Mouse (Mus musculus) urinary bladder, postnatal 14 days (tissue): ENCODE data around the gene Cryz.
A peak's percentile ranks its signal among the peaks of the same experiment; 100 is the strongest.

Experiments
- DNase-seq: peaks from one replicate; pipeline ENCODE4 v3.0.0; 2021; ENCODE audit warnings: low spot score

The Cryz gene

DNA sequence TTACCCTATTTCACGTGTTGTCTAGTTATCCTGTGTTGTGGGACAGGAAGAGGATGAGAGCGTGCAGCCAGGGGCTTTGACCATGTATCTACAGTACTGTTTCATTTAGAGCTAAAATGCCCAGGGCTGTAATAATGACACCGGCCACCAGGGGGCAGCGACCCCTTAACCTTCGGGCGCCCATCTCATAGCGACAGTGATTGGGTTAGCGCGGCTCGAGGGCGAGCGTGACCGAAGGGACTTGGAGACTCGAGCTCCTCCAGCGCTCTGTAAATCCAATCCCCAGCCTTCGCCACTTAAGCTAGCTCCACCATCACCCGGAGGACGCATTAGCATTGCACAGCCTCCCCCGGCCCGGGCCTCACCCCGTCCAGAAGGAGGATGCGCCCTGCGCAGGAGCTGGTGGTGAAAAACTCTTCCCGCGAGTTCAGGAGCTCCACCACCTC, at the start of gene Cryz:
TSS of gene Cryz (plus strand) at position 224 of the 446 bp plus-strand sequence.
- DNase-seq = peak; percentile 90

DNA sequence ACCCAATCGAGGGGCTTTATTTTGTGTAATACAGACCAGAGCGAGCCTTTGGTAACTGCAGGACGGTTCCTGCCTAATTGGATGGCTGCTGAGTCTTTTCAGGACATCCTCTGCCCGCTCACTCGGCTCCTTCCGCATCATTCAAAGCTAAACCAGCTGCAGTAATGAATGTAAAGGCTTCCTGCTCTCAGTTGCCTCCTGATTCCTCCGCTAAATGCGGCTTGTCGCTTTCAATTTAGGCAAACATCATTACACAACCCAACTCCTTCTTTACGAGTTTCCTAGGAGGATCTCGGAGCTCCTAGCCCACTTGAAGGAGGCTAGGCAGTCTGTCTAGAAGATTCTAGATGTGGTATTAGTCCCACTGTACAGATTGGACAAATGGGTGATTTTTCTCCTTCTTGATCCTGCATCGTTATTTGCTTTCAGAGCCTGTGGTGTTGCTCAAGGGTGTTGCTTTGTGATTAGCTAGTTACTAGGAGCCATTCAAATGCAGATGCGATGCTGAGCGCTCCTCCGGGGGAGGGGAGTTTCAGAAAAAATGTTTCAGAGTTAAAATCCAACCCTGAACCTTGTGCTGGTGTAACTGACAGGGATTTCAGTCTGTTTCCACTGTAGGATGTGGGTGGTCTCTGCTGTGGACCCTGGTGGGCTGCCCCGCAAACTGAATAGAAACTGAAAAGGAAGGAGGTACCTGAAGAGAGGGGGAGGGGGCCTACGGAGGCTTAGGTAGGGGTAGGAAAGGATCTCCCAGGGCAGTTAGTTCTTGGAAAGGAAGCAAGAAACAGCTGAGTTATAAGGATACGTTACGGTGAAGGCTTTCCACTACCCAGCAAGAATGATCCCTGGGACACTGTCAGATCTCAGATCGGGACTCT, 48.7 kb upstream of the Cryz start:
- no peak for DNase-seq

DNA sequence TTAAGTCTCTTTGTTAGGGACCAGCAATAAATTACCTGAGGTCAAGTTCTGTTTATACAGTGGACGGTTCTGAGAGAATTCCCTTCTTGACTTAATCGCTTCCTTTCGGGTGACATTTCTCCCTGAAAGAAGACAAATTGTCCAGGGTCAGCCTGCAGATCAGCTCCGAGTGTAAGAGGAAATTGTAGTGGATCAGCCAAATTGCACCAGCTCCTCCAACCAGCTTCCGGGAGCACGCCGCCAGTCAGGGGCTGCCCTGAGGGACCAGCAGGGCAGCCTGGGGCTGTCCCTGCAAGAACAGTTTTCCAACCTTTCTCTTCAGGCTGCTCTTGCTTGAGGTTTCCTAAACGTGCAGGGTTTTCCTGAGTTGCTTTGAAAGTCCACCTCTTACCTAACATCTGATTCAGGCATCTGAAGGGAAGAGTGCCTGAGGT, 47.6 kb upstream of the Cryz start:
- no peak for DNase-seq

DNA sequence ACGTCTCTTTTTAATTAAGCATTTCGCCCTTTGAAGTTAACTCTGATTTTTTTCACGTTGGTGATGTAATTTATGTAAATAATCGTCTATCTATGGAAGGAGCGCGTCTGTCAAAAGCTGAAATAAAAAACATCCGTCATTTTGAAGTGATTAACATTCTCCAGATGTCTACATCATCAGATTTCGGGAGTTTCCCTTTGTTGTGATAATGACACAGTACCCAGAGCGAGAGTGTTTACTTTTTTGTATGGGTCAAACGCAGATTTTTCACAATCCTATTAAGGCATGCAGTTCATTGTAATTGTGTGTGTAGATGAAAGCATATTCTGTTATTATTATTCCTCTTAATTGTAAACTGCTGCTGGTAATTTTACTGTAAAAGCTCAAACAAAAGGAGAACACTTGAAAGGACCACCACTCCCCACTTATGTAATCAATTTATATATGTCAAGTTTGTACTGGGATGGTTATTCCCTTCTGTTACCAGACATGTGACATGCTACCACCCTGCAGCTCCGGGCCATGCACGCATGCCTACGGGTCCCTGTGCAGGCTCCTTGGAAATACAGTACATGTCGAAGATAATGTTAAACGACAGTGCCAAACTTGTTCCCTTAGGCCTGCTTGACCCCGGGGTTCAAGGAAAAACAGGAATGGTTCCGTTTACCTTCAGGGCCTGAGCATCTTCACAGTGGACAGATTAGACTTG, 46.0 kb upstream of the Cryz start:
- DNase-seq = no peak

DNA sequence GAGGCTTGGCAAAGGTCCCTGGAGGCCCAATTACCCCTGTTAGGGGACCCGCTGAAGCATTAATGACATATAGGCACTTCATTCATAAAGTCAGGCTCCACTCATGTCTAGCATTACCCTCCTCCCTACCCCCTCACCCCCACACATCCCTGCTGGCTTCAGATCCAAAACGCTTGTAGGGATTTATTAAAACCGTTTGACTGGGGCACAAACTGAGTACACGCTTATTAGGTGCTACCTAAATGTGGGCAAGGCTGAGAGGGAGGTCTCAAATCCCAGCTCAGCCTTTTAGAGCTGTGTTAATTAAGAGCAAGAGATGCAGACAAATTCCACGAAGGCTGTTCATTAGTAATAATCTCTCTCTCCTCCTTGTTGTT, 45.5 kb upstream of the Cryz start:
- no peak for DNase-seq

DNA sequence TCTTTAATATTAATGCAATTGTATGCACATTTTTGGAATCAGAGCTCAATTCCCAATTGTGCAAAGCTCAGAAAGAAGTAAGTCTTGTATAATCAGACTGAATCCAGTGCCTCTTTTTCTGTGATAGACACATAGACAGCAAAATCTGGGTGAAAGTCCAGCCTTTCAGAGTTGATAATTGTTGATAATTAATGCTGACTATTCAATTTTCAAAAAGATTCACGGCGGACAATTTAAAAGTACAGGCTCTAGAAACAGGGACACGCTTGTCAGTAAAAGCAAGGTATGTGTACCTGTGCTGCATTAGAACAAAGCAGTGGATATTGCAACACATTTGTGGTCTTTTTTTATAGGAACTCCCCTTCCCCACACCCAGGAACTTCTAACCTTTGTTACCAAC, 34.3 kb upstream of the Cryz start:
- DNase-seq = no peak

DNA sequence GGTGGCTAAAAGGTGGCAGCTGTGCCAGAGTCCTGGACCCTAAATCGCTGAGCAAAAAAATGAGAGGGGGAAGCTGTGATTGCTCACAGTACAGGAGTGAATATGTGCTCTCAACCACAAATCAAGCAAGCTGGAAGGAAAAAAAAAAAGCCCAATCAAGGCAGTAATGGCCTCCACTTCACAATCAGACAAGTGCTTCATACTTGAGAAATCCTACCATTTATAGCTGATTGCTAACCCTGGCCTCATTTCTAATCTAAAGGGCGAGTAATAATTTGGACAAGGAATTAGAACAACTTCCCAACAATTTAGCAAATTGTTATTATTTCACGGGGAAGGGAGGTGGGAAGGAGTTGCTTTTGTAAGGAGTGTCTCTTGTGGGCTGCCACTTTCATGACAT, 31.1 kb upstream of the Cryz start:
- no peak for DNase-seq

DNA sequence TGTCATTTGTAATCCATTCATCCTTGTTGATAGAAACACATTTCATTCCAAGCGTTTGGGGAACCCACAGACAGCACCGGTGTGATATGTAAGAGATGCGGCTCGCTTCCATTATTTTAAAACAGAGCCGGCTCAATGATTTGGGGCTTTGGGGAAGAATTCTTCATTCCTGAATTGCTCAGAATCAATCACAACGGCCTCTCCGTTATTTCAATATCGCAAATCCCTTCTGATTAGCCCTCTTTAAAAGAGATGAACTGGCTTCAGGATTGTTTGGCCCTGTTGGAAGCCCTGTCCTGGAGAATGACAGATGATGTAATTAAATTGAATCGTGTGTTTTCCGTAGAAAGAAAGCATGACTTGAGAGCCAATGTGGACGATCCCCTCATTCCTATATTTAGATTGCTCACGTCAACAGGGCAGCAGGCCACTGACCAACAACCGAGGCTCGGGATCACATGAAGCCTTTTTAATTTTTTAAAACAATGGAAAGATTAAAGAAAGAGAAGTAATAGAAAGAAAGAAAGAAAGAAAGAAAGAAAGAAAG, 26.4 kb upstream of the Cryz start:
- DNase-seq = no peak

DNA sequence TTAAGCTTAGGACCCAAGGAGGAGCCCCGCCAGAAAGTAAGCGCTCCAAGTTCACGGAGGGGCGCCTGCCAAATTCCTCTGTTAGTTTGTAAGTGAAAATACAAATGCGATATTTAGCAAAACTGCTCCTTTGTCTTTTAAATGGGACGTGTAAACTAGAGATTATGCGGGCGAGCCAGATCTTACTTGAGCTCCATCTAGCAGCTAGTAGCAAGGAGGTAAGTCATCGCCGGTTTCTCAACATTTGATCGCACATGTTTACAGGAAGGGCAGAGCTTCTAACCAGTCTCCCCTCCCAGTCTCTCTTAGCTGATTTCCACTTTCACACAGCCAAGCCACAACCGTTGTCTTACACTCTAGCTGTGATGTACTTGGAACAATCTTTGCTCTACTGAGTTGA, 25.7 kb upstream of the Cryz start:
- DNase-seq = no peak

DNA sequence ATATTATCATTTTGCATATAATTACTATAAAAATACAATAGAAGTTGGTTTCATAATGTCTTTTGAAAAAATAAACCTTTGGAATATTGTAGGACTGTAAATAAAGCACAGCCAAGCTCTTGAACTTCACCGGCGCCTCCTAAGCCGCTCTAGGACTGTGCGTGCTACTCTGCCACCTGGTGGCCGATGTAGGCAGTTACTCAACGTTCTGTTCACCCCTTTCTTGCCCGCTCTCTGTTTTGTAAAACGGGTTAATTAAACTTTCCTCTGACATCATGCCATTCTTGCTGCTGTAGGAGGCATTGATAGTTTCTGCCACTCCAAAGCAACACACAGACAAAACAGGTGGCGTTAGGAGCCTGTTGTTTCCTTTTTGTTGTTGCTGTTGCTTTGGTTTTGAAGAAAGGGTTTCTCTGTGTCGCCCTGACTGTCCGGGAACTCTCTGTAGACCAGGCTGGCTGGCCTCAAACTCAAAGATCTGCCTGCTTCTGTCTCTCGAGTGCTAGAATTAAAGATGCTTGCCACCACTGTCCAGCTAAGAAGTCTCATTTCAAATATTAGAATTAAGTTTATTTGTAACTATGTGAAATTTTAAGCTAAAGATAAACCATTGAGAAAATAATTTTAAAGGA, 24.1 kb upstream of the Cryz start:
- DNase-seq = peak; percentile 63

DNA sequence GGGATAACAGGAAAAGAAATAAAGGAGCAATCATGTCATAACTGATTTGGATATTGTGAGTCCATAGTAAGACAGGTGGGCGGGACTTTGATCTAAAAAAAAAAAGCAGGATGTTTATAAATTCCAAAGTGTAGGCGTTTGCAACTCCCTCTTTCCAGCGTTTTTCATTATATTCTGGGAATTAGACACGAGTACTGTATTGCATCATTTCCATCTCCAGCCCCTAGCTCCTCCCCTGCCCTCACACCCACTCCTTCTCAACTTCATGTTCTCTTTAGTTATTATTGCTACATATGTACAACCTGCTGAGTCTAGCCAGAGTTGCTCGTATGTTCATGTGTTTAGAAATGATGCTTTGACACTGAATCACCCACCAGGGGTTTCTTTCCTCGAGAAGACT, 22.8 kb upstream of the Cryz start:
- DNase-seq = no peak

DNA sequence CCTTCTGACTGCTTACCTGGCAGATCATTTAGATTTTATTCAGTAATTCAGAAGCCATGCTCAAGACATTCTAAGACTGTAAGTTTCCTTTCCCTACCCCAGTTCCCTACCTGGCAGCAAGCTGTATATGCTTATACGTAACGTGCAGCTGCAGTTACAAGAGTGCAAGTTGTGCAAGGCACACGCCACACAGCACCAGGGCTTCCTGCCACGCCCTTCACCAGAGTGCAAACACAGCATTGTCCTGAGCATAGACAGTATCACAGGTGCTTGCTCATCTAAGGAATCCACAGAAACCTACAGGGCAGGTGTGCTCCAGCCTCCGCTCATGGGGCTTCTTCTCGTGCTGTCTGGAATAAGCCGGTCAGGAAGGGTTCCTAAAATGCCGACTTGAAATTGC, 18.6 kb upstream of the Cryz start:
- no peak for DNase-seq

DNA sequence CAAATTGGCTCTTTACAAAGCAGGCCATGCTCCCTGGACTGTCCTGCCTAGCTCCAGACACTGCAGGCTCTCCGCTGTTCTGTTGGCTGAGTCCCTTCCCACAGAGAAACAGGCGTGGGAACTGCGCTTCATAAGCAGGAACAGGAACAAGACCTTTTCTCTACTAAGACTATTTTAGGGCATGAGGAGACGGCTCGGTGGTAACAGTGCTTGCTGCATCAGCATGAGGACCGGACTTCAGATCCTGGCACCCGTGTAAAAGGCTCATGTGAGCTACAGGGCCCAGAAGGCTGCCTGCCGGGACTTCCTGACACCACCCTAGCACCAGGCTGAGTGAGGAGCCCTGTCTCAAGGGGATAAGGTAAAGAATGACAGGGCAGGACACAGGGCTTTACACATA, 12.2 kb upstream of the Cryz start:
- no peak for DNase-seq

DNA sequence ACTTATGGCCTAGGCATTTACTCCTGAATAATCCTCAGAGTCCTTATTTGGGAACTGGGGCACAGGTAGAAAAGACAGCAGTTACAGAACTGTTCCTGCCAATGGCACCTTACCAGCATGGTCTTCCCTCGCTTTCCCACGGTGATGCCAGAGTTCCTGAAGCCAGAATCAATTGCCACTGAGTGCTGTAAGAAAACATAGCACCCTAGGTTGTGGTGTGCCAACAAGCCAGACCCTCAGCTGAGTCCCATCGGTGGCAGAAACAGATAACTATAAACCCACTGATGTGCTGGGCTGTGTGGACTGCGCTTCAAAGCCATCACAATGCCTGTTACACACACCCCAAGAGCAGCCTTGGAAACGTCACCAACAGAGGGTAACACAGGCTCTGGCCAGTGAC, 5.5 kb upstream of the Cryz start:
- no peak for DNase-seq

DNA sequence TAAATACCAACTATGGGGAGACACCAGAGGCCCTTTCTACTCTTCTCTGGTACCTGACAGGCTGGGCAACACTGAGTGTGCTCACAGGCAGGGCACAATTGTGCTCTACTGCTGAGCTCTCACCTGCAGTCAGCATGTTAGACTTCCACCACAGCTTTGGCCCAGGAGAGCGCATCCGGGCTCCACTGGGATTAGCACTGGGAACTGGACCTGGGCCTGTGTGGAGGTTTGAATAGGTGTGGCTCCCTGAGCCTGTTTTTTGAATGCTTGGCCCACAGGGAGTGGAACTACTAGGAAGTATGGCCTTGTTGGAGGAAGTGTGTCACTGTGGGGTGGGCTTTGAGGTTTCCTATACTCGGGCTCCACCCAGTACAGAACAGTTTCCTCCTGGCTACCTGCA, 4.9 kb upstream of the Cryz start:
- DNase-seq = no peak

DNA sequence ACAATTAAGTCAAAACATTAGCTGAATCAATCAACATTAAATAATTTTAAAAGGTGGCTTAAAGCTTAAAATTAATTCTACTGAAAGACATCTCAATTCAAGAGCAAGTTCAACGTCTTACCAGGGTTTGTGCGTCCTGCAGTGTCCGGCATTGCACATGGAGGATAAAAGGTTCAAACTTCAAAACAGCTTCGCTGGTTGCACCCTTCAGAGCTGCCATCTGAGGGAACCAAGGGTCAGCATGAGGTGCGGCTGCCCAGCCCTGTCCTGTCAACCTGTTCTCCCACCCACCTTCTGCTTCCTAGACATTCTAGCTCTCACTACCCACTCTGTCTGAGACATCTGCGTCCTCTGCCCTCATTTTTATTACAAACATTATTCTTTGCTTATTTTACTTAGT, 2.9 kb upstream of the Cryz start:
- DNase-seq = no peak

DNA sequence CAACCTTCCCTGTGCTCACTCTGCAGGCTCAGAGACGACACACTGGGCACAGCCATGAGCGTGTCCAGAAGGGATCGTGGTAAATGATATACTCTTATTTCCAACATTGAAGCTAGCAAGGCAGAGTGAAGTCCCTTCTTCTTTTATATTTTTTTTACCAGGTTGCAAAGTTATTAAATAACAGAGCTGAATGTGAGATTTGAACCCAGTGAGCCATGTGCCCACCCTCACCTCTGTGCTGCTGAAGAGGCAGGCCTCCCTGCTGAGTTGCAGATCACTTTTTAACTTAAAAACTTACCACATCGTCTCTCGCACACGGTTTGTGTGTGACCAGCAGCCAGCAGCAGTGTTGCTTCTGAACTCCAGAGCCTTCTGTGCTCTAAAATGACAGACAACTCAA, 2.4 kb upstream of the Cryz start:
- DNase-seq = no peak

DNA sequence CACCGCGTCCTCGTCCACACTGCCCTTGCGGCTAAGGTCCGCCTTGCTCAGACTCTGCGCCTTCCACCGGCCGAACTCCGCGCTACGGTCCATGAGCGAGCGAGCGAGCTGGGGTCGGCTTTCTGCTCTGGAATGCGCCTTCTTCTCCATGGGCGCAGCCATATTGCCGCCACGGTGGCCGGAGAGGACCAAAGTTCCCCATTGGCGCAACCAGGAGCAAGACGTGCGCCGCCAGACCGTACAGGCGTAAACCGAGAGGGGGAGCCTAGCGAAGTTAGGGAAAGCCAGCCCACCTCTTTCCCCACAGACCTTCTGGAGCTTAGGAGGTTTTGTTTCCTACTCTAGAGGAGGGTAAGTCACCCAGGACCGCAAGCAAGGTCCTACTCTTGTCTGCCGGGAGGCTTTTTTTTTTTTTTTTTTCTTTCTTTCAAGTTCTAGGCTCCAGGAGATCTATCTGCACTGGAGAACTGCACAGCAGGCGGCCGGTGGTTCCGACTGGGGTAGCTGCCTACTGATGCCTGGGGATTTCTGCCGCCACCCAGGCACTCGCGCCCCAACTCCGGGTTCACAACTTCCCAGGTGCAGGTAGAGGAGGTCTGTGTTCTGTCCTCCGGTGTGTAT, 533 bp downstream of the Cryz start, which contains the start of gene Tyw3:
TSS of gene Tyw3 (minus strand) at position 171 of the 621 bp plus-strand sequence.
- peak; percentile 98 for DNase-seq

DNA sequence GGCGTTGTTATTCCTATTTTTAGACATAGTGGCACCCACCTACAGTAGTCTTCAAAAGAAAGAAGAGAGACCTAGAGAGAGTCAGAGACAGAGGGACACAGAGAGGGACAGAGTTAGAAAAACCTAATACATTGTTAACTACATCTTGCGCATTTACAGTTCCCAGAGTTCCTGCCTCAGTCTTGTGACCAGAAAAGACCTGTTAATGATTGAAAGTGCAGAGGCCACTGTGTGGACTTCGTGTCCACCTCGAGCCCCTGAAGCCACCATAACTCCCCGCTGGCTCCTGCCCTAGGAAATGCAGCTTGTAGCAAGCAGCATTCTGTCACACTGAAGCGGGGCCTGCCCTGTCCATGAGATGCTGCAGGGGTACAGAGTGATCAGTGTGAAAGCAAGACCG, 1.1 kb downstream of the Cryz start:
- no peak for DNase-seq

DNA sequence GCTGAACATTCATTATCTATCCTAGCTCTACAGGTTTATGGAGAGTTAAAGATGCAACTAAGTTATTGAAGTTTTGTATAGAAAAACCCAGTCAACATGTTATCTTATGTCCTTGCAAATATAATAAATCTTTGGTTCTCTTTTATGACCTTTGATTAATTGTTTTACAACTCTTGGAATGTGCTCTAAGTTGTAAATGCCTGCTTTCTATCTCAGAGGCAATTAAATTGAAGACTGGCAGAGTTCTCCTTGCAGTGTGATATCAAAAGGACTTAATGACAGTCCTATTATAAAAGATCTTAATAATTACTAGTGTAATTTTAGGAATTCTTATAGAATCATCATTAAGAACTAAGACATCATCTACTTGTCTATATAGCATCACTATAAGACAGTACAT, 5.6 kb downstream of the Cryz start:
- no peak for DNase-seq

DNA sequence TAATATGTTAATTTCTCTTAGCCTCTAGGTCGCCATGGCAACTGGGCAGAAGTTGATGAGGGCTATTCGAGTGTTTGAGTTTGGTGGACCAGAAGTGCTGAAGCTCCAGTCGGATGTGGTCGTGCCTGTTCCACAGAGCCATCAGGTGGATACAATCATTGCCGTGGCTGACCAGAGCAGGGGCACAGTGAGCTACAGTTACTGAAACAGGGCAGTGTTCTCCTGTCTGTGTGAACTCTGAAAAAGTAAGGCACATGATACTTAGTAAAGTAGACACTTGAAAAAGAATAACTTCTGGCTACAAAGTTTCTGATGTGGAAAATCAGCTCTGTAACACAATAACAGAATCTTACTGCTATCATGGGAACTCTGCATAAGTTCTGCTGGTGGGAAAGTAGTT, 8.4 kb downstream of the Cryz start:
- DNase-seq = no peak

DNA sequence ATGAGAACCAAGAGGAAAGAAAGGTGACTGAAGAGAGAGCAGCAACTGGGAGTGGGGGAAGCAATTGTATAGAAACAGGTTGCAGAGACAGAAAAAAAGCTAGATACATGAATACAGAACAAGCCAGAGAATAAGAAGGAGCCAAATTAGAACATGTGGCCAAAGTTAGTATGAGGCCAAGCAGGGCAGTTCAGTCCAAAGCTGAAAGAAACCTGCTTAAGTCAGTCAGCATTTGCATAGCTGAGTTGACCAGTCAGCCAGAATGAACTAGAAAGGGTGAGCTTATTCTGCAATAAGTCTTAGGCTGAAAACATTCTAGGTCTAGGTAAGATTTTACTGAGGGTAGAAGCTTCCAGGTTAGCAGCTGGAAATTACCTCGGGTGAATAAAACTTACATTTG, 11.4 kb downstream of the Cryz start:
- DNase-seq = no peak
